Mouse (Mus musculus) midbrain, embryonic 11.5 days (tissue): ENCODE measurements around the gene Olfr800. TPM values are rescaled to one million over a fixed set of nuclear protein-coding genes. Genes with fewer than 3 reads are reported as not detected.
A peak's percentile ranks its signal among the peaks of the same experiment; 100 is the strongest.

Experiments
- ATAC-seq: fragments of 200-750 bp; cut with Nextera tagmentation; 2 replicates; pipeline ENCODE4 v1.8.0; 2017; ENCODE audit warnings: moderate TSS enrichment, moderate library complexity; ENCODE audit not compliant: low FRiP score
- DNase-seq: peaks from one replicate; pipeline ENCODE4 v3.0.0; 2015; ENCODE audit warnings: low spot score; ENCODE audit errors: missing footprints
- H3K27ac ChIP-seq: fragments of 300-500 bp; sonication (generic); 2 replicates; pipeline ENCODE4 v1.5.1; 2014; ENCODE audit warnings: low read depth, low read length
- H3K27me3 ChIP-seq: fragments of 300-500 bp; sonication (generic); 2 replicates; pipeline ENCODE4 v1.6.1; 2014; ENCODE audit warnings: mild to moderate bottlenecking, low read length, moderate library complexity, mixed read lengths; ENCODE audit not compliant: control insufficient read depth, insufficient read depth
- H3K36me3 ChIP-seq: fragments of 300-500 bp; sonication (generic); 2 replicates; pipeline ENCODE4 v1.6.1; 2014; ENCODE audit warnings: mild to moderate bottlenecking, low read length, moderate library complexity, mixed read lengths; ENCODE audit not compliant: control insufficient read depth, insufficient read depth
- H3K4me1 ChIP-seq: fragments of 300-500 bp; sonication (generic); 2 replicates; pipeline ENCODE4 v1.6.1; 2014; ENCODE audit warnings: low read length; ENCODE audit not compliant: control insufficient read depth, insufficient read depth
- H3K4me2 ChIP-seq: fragments of 300-500 bp; sonication (generic); 2 replicates; pipeline ENCODE4 v1.6.1; 2014; ENCODE audit warnings: mild to moderate bottlenecking, moderate library complexity
- H3K4me3 ChIP-seq: fragments of 300-500 bp; sonication (generic); 2 replicates; pipeline ENCODE4 v1.5.1; 2014; ENCODE audit warnings: low read depth, low read length
- H3K9ac ChIP-seq: fragments of 300-500 bp; sonication (generic); 2 replicates; pipeline ENCODE4 v1.6.1; 2014; ENCODE audit warnings: low read length
- H3K9me3 ChIP-seq: fragments of 300-500 bp; sonication (generic); 2 replicates; pipeline ENCODE4 v1.6.1; 2016; ENCODE audit warnings: low read length; ENCODE audit not compliant: control insufficient read depth
- WGBS: fragments of 180-500 bp; shearing (Covaris S2); extraction: QIAGEN DNeasy Blood & Tissue Kit; methylation state at CpG from one replicate; pipeline ENCODE4 v1.1.7; 2014; 5-methylcytosine and 5-hydroxymethylcytosine counted together
- polyA plus RNA-seq: library from polyadenylated mRNA; unstranded; fragments of >200 nt; fragmentation: Nextera tagmentation; extraction: Ambion mirVana; gene quantifications from 2 replicates; pipeline ENCODE4 v1.2.1, GENCODE M21; 2014

Gene Olfr800
- polyA plus RNA-seq, result not detected in 2 replicates

GRCm38 (mm10) chr10:129657394-129657793 lies at the start of gene Olfr800:
Olfr800 (plus strand) TSS chr10:129657694.
- H3K36me3 ChIP-seq, result no peaks in the 10 kb centered on the region
- no peak within 1 kb of the TSS for H3K4me2 ChIP-seq
- no peak within 1 kb of the TSS for H3K27ac ChIP-seq
- H3K4me1 ChIP-seq, result no peaks in the 10 kb centered on the region
- H3K9ac ChIP-seq, result no peak within 1 kb of the TSS
- H3K27me3 ChIP-seq, result no peaks in the 10 kb centered on the region
- no peak for DNase-seq
- ATAC-seq, result no peak
- no peaks in the 10 kb centered on the region for H3K9me3 ChIP-seq
- no peak within 1 kb of the TSS for H3K4me3 ChIP-seq

GRCm38 (mm10) chr10:129612470-129612869 lies 45.0 kb upstream of the Olfr800 start, which contains the start of gene Olfr796:
Olfr796 (minus strand) TSS chr10:129612570.
- 86% methylated on average over 1 of the region's 1 CpGs for WGBS
- H3K36me3 ChIP-seq, result no peaks in the 10 kb centered on the region
- H3K9ac ChIP-seq, result no peak within 1 kb of the TSS
- no peaks in the 10 kb centered on the region for H3K9me3 ChIP-seq
- H3K4me2 ChIP-seq, result no peak within 1 kb of the TSS
- H3K27ac ChIP-seq, result no peak within 1 kb of the TSS
- no peak for DNase-seq
- no peak within 1 kb of the TSS for H3K4me3 ChIP-seq
- no peaks in the 10 kb centered on the region for H3K4me1 ChIP-seq
- no peak for ATAC-seq
- H3K27me3 ChIP-seq, result no peaks in the 10 kb centered on the region

- no peaks in the 10 kb centered on the region for H3K27me3 ChIP-seq
- no peak overlapping the region for H3K27ac ChIP-seq
- H3K9ac ChIP-seq, result no peak overlapping the region
- H3K4me1 ChIP-seq, result no peaks in the 10 kb centered on the region
- H3K36me3 ChIP-seq, result no peaks in the 10 kb centered on the region
- H3K9me3 ChIP-seq, result no peaks in the 10 kb centered on the region
- 20% methylated on average over 1 of the region's 1 CpGs for WGBS
- ATAC-seq, result peak; percentile 54
- H3K4me3 ChIP-seq, result no peak overlapping the region
- DNase-seq, result no peak
- no peak overlapping the region for H3K4me2 ChIP-seq
These were observed 35.8 kb upstream of the Olfr800 start for GRCm38 (mm10) chr10:129621724-129622123.

DNA sequence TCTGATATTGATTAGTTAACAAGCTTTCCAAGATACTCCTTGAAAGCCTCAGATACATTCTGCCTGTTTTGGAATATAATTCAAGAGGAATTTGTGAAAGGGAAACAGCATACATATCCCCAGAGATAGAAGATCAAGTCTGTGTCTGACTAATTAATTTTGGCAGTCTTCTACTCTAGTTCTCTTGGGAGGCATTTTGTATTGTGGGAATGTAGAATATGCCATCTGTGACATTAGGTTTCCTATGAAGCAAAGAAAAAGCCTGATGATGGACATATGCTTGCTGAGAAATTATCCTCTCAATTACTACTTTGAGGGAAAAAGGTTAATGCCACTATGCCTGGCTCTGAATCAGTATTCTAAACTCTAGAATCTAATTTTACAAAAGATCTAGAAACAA lies 34.2 kb upstream of the Olfr800 start:
- H3K9me3 ChIP-seq, result no peaks in the 10 kb centered on the region
- no peak overlapping the region for H3K4me3 ChIP-seq
- ATAC-seq, result no peak
- no peak overlapping the region for H3K9ac ChIP-seq
- no peaks in the 10 kb centered on the region for H3K36me3 ChIP-seq
- H3K27ac ChIP-seq, result no peak overlapping the region
- H3K4me2 ChIP-seq, result no peak overlapping the region
- no peaks in the 10 kb centered on the region for H3K4me1 ChIP-seq
- no peak for DNase-seq
- no peaks in the 10 kb centered on the region for H3K27me3 ChIP-seq

DNA sequence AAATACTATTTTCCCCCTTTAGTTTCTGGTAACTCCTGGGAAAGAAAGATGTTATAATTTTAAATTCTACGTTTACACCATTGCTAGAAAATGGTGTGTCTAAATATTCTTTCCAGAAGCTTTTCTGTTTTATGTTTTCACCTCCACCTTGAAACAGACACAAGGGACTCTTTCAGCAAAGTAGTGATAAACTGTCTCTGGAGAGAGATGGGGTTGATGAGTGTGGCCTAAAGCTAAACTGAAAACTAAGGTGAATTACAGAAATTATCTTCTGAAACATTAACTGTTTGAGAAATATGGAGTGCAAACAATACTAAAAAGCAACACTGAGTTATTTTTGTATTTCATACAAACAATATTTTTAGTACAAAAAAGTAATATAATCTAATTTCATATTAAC lies 29.7 kb upstream of the Olfr800 start, which contains the start of gene Olfr798:
TSS of gene Olfr798 (minus strand) at position 101 of the 400 bp plus-strand sequence.
- DNase-seq (no peak), ATAC-seq (no peak)
- H3K27me3 ChIP-seq, result no peaks in the 10 kb centered on the region
- no peak within 1 kb of the TSS for H3K9ac ChIP-seq
- H3K27ac ChIP-seq, result no peak within 1 kb of the TSS
- H3K4me1 ChIP-seq, result no peaks in the 10 kb centered on the region
- no peak within 1 kb of the TSS for H3K4me3 ChIP-seq
- no peaks in the 10 kb centered on the region for H3K9me3 ChIP-seq
- no peak within 1 kb of the TSS for H3K4me2 ChIP-seq
- H3K36me3 ChIP-seq, result no peaks in the 10 kb centered on the region
- 78% methylated on average over 1 of the region's 1 CpGs for WGBS

DNA sequence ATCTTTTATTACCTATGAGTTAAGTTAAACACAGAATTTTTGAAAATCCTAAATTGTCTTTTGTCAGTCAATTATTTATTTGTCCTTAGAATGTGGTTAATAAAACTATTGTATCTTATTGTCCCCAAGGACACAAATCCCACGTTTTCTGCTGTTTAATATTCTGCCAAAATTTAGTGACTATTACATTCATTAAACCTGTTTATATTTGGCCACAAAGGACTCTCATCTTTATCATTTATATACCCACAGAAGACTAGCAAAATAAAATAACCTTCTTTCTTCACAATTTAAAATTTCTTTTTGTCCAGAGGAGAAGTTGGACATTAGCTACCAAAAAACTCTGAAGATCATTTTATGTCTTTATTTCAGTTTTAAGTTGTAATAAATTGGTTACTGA lies 20.3 kb upstream of the Olfr800 start, which contains the start of gene Olfr799:
TSS of gene Olfr799 (plus strand) at position 301 of the 400 bp plus-strand sequence.
- no peak within 1 kb of the TSS for H3K4me2 ChIP-seq
- WGBS, result 34% methylated on average over 1 of the region's 1 CpGs
- H3K4me3 ChIP-seq, result no peak within 1 kb of the TSS
- H3K9ac ChIP-seq, result no peak within 1 kb of the TSS
- H3K27me3 ChIP-seq, result no peaks in the 10 kb centered on the region
- no peaks in the 10 kb centered on the region for H3K4me1 ChIP-seq
- H3K27ac ChIP-seq, result no peak within 1 kb of the TSS
- DNase-seq (no peak), ATAC-seq (no peak)
- H3K9me3 ChIP-seq, result no peaks in the 10 kb centered on the region
- H3K36me3 ChIP-seq, result no peaks in the 10 kb centered on the region

DNA sequence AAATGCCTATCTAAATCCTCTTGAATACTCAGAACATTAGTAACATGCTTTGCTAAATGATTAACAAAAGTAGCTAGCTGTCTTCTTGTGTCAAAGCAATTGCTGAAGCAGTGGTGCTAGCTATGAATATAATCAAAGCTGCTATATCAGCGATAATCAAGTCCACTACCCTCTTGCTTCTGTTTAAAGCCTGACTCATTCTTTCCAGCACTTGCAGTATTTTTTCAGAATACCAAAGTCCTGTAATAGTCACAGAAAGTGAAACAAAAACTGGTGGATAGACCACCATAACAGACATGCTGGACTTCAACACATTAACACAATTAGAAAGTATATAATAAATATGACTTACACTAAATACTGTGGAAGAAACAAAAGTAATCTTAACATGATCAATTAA lies 5.7 kb upstream of the Olfr800 start:
- H3K36me3 ChIP-seq, result no peaks in the 10 kb centered on the region
- ATAC-seq, result no peak
- 84% methylated on average over 1 of the region's 1 CpGs for WGBS
- no peak for DNase-seq
- H3K4me2 ChIP-seq, result no peak overlapping the region
- no peaks in the 10 kb centered on the region for H3K4me1 ChIP-seq
- no peaks in the 10 kb centered on the region for H3K27me3 ChIP-seq
- no peak overlapping the region for H3K9ac ChIP-seq
- no peaks in the 10 kb centered on the region for H3K9me3 ChIP-seq
- H3K27ac ChIP-seq, result no peak overlapping the region
- no peak overlapping the region for H3K4me3 ChIP-seq

DNA sequence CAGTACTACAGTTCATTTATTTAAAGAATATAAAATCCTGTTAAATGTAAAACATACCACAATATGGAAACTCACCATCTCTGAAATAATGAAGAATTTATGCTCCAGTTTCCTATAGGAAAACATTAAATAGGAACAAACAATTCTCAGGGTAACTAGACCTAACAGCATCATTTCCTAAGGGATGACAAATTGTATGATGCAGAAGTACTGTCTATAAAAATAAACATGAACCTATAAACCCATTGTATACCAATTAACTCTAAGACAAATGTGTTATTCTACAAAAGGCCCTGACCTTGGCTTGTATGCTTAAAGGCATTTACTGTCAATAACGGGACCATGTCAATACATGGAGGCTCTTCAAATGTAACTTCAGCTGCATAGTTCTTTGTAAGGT lies 16.3 kb downstream of the Olfr800 start, which contains the start of gene Olfr801:
TSS of gene Olfr801 (minus strand) at position 101 of the 400 bp plus-strand sequence.
- Histone ChIP-seq H3K27me3 (no peaks in the 10 kb centered on the region), H3K36me3 (no peaks in the 10 kb centered on the region), H3K9ac (no peak within 1 kb of the TSS), H3K4me1 (no peaks in the 10 kb centered on the region), H3K9me3 (no peaks in the 10 kb centered on the region), H3K27ac (no peak within 1 kb of the TSS), H3K4me3 (no peak within 1 kb of the TSS), H3K4me2 (no peak within 1 kb of the TSS)
- no peak for ATAC-seq
- DNase-seq, result no peak
- WGBS, result 79% methylated on average over 1 of the region's 1 CpGs

DNA sequence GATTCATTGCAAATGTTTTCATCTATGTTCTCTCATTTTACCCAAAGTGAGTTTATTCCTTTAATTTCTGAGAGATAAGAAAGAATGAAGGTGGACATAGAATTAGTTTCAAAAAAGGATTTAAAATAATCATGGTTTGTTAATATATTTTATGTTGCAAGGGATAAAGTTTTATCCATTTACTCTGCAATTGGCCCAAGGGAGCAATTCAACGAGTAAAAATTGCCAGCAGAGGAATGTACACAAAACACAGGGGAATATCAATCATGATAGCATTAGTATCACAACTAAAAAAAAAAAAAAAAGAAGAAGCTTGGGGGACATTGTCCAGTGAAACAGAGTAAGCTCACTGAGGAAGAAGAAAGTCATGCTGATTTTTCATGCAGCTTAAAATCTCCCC lies 30.6 kb downstream of the Olfr800 start, which contains the start of gene Olfr802:
TSS of gene Olfr802 (minus strand) at position 101 of the 400 bp plus-strand sequence.
- DNase-seq, result no peak
- WGBS, result 65% methylated on average over 1 of the region's 1 CpGs

More for the DNA sequence above, 30.6 kb downstream of the Olfr800 start, which contains the start of gene Olfr802:
- Histone ChIP-seq H3K4me1 (no peaks in the 10 kb centered on the region), H3K27me3 (no peaks in the 10 kb centered on the region), H3K4me2 (no peak within 1 kb of the TSS), H3K27ac (no peak within 1 kb of the TSS), H3K4me3 (no peak within 1 kb of the TSS), H3K9me3 (no peaks in the 10 kb centered on the region), H3K36me3 (no peaks in the 10 kb centered on the region), H3K9ac (no peak within 1 kb of the TSS)
- ATAC-seq, result no peak
